Mouse (Mus musculus): ENCODE results near the gene Dnaaf3. TPM values are rescaled to one million over a fixed set of nuclear protein-coding genes. Genes with fewer than 3 reads are reported as not detected.

The Dnaaf3 gene
- polyA plus RNA-seq, 1 experiment from 2014 or later: 2.3 TPM

DNA sequence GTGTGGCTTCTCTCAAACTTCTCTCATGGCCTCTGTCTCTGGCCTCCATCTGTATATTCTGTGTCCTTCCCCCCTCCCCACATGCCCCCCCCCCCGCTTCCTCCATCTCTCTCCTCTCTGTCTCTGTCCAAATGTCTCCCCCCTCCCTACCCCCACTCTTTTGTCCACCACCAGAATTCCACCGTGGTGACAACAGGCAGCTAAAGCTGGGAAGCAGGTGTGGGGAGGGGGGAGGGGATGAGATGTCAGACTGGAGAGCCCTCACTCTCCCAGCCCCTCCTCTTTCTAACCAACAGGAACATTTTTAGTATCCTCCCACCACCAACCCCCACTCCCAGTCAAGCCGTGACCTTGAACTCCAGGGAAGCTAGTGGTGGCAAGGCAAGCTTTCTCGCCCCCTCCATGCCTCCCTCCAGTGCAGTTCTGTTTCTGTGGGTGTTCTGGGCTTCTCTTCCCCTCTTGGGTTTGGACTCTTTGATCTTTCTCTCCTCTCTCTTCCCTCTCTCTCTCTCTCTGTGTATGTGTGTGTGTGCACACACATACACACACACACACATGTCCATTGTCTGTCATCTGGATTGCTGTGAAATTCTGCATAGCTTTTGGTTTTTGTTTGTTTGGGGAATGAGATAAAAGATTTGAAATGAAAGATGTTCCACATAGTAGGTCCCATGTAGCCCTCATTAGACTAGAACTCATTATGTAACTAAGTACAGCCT, 15.8 kb downstream of the Dnaaf3 start, which contains the start of gene Tnnt1:
Gene Tnnt1, minus strand, starts transcription at position 51 of the 719 bp plus-strand sequence.
- WGBS: 26% methylated on average over 4 of the region's 4 CpGs
- Histone ChIP-seq H3K4me2 (no peak within 1 kb of the TSS), H3K4me3 (no peak within 1 kb of the TSS), H3K27me3 (replicated peaks) (peaks cover 7% of the 10 kb centered on the region; the same call in 1 of the 2 replicates), H3K9me3 (no peaks in the 10 kb centered on the region), H3K4me1 (peaks cover 6% of the 10 kb centered on the region; the same call in 1 of the 2 replicates), H3K9ac (no peak within 1 kb of the TSS), H3K27ac (no peak within 1 kb of the TSS), H3K36me3 (replicated peaks) (no peaks in the 10 kb centered on the region)
- ATAC-seq (replicated peaks): no peak

- H3K9me3 ChIP-seq: no peaks in the 10 kb centered on the region
- 0 out of 2 replicates have a peak, but pooled peaks cover 4% of the 10 kb centered on the region for H3K27me3 ChIP-seq (replicated peaks)
- H3K4me2 ChIP-seq: no peak overlapping the region
- H3K27ac ChIP-seq: no peak overlapping the region
- H3K9ac ChIP-seq: no peak overlapping the region
- no peaks in the 10 kb centered on the region for H3K36me3 ChIP-seq (replicated peaks)
- ATAC-seq (replicated peaks): no peak
- WGBS: 68% methylated on average over 6 of the region's 6 CpGs
- no peak overlapping the region for H3K4me3 ChIP-seq
- H3K4me1 ChIP-seq: 0 out of 2 replicates have a peak, but pooled peaks cover 4% of the 10 kb centered on the region
Observed at GRCm38 (mm10) chr7:4515853-4516252, 16.4 kb downstream of the Dnaaf3 start.

DNA sequence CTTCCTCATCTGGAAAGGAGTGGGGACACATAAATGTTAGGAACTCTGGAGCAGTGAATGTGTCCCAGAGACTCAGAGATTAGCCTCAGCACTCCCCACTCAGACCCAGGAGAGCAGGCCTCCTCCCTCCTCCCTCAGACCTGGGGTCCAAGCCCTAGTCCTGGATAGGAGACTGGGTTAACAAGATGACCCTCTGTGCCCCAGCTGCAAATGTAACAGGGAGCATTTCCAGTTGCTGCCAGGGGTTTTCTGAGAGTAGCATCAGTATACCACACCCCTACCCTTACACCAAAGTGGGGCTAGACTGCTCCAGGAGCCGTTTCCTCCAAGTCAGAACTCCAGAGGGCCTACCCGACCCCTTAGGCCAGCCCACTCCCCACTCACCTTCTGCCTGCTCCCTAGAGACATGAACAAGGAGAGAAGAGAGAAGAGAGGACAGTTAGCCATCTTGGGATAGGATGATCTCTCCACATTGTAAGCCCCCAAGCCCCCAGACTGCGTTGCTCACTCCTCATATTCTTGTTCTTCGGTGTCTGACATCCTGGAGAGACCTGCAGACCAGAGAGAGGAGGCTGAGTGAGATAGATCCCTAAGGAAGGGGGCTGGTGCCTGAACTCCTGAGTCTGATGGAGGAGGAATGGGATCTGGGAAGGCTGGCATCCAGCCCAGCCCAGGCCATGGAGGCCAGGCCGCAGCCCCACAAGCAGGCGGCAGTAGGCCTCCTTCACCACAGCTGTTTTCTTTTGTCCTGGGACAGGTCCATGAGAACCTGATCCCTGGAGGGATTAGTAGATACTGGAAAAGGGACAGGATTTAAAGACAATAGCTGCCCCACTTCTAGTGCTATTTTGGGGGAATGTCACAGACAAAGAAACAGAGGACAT, 18.2 kb downstream of the Dnaaf3 start:
- H3K4me3 ChIP-seq: no peak overlapping the region
- WGBS: 46% methylated on average over 6 of the region's 6 CpGs
- H3K36me3 ChIP-seq (replicated peaks): no peaks in the 10 kb centered on the region
- H3K9ac ChIP-seq: no peak overlapping the region
- no peaks in the 10 kb centered on the region for H3K27me3 ChIP-seq (replicated peaks)
- H3K4me2 ChIP-seq: no peak overlapping the region
- H3K9me3 ChIP-seq: no peaks in the 10 kb centered on the region
- 0 out of 2 replicates have a peak, but pooled peaks cover 4% of the 10 kb centered on the region for H3K4me1 ChIP-seq
- no peak overlapping the region for H3K27ac ChIP-seq
- no peak for ATAC-seq (replicated peaks)

DNA sequence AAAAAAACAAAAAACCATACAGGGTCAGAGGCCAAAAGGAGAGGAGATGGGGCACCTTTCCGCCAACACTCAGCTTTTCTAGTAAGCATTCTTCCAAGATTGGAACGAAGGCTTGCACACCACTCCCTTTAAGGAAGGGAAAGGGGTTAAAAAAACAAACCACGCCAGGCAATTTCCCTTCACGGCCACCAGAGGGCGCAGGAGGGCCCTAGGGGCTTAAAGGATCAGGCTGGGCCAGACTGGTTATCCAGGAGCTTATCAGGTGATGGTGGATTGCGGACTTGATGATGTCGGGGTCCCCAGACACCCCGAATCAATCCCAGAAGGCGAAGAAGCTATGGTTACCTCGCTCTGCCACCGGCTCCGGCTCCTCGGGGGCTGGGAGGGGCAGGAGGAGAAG, 19.0 kb downstream of the Dnaaf3 start:
- Histone ChIP-seq H3K9ac (no peak overlapping the region), H3K4me1 (0 out of 2 replicates have a peak, but pooled peaks cover 4% of the 10 kb centered on the region), H3K4me2 (no peak overlapping the region), H3K27ac (no peak overlapping the region), H3K36me3 (replicated peaks) (no peaks in the 10 kb centered on the region), H3K4me3 (no peak overlapping the region), H3K27me3 (replicated peaks) (no peaks in the 10 kb centered on the region), H3K9me3 (no peaks in the 10 kb centered on the region)
- no peak for ATAC-seq (replicated peaks)
- 28% methylated on average over 13 of the region's 13 CpGs for WGBS

DNA sequence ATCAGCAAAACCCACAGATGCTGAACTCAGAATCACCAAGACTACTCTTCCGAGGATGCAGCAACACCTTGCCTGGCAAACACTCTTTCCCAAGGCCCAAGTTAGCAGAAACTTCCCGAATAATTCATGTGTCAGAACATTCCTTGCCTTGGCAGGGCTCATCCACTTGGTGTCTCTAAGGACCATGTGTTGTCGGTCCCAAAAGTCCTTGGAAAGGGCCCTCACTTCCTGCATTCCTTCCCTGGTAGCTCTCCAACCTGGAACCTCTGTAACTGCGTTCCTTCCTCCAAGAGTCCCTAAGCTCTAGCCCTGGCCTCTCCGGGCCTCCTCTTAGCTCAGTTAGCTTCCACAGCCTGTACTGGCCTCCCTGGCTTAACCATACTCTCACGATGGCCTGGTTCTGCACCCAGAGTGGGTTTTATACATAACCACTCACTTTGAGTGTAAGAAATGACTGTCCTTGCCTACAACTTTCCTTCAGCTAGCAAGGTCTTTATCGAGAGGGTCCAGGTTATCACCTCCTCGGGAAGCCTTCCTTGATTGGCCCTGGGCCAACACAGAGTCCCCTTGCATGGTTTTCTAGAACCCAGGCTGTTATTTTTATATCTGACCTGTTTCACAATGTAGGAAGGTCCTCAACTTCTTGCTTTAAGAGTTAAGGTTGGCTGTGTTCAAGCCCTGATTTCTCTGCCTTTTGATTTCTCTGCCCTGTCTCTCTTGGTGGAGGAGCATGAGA, 20.6 kb downstream of the Dnaaf3 start:
- no peak for ATAC-seq (replicated peaks)
- WGBS: 83% methylated on average over 8 of the region's 8 CpGs

GRCm38 (mm10) chr7:4509863-4510608, 22.2 kb downstream of the Dnaaf3 start:
- H3K4me3 ChIP-seq: no peak overlapping the region
- no peaks in the 10 kb centered on the region for H3K36me3 ChIP-seq (replicated peaks)
- H3K27me3 ChIP-seq (replicated peaks): no peaks in the 10 kb centered on the region
- H3K9ac ChIP-seq: no peak overlapping the region
- ATAC-seq (replicated peaks): peak; percentile 56
- WGBS: 12% methylated on average over 24 of the region's 24 CpGs
- H3K27ac ChIP-seq: 0 out of 2 replicates have a peak overlapping the region, but pooled peaks have one; percentile 11
- no peak overlapping the region for H3K4me2 ChIP-seq
- no peaks in the 10 kb centered on the region for H3K4me1 ChIP-seq
- no peaks in the 10 kb centered on the region for H3K9me3 ChIP-seq

More for the DNA sequence above, 20.6 kb downstream of the Dnaaf3 start:
- no peak overlapping the region for H3K27ac ChIP-seq
- no peaks in the 10 kb centered on the region for H3K27me3 ChIP-seq (replicated peaks)
- no peak overlapping the region for H3K4me3 ChIP-seq
- no peaks in the 10 kb centered on the region for H3K9me3 ChIP-seq
- no peak overlapping the region for H3K4me2 ChIP-seq
- H3K4me1 ChIP-seq: 0 out of 2 replicates have a peak, but pooled peaks cover 4% of the 10 kb centered on the region
- H3K36me3 ChIP-seq (replicated peaks): no peaks in the 10 kb centered on the region
- H3K9ac ChIP-seq: no peak overlapping the region

GRCm38 (mm10) chr7:4508739-4509116, 23.5 kb downstream of the Dnaaf3 start:
- no peak for ATAC-seq (replicated peaks)
- H3K36me3 ChIP-seq (replicated peaks): no peaks in the 10 kb centered on the region
- 92% methylated on average over 8 of the region's 8 CpGs for WGBS
- H3K27ac ChIP-seq: no peak overlapping the region
- H3K4me2 ChIP-seq: no peak overlapping the region
- H3K4me3 ChIP-seq: no peak overlapping the region
- no peaks in the 10 kb centered on the region for H3K9me3 ChIP-seq
- H3K4me1 ChIP-seq: no peaks in the 10 kb centered on the region
- no peak overlapping the region for H3K9ac ChIP-seq
- no peaks in the 10 kb centered on the region for H3K27me3 ChIP-seq (replicated peaks)

DNA sequence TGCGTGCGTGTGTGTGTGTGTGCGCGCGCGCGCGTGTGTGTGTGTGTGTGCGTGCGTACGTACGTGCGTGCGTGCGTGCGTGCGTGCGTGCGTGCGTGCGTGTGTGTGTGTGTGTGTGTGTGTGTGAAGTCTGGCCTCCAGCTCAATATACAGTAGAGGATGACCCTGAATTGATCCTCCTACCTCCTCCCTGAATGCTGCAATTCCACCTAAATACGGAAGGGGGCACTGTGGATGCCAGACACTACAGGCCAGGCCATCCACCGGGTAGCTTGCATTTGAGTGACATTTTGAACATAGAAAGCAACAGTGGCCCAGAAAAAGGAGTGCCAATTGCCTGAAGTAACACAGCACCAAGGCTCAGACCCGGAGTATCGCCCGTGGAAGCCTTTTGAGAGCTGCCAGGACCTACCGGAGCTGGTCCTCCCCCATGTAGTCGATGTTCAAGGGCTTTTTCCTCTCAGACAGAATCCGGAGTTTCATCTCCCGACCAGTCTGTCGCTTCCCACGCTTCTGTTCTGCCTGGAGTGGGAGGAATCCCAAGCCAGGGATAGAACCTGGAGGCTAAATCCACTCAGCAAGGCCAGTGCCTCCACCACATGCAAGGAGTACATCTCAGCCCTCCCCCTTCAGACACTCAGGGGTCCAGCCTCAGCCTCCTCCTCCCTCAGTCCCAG, 24.1 kb downstream of the Dnaaf3 start:
- H3K4me2 ChIP-seq: no peak overlapping the region
- H3K27ac ChIP-seq: no peak overlapping the region
- no peaks in the 10 kb centered on the region for H3K36me3 ChIP-seq (replicated peaks)
- H3K4me1 ChIP-seq: no peaks in the 10 kb centered on the region
- no peaks in the 10 kb centered on the region for H3K9me3 ChIP-seq
- no peak for ATAC-seq (replicated peaks)
- WGBS: 67% methylated on average over 31 of the region's 32 CpGs
- H3K9ac ChIP-seq: no peak overlapping the region
- no peaks in the 10 kb centered on the region for H3K27me3 ChIP-seq (replicated peaks)
- no peak overlapping the region for H3K4me3 ChIP-seq

- H3K27me3 ChIP-seq (replicated peaks): no peaks in the 10 kb centered on the region
- H3K36me3 ChIP-seq (replicated peaks): no peaks in the 10 kb centered on the region
- no peak overlapping the region for H3K4me3 ChIP-seq
- H3K4me1 ChIP-seq: peaks cover 4% of the 10 kb centered on the region
- 33% methylated on average over 1 of the region's 4 CpGs for WGBS
- no peak for ATAC-seq (replicated peaks)
- H3K9ac ChIP-seq: no peak overlapping the region
- no peak overlapping the region for H3K27ac ChIP-seq
- H3K9me3 ChIP-seq: no peaks in the 10 kb centered on the region
- no peak overlapping the region for H3K4me2 ChIP-seq
Observed at GRCm38 (mm10) chr7:4507220-4507619, 25.0 kb downstream of the Dnaaf3 start.

GRCm38 (mm10) chr7:4504646-4505435, 27.4 kb downstream of the Dnaaf3 start:
- H3K27me3 ChIP-seq (replicated peaks): no peaks in the 10 kb centered on the region
- no peaks in the 10 kb centered on the region for H3K36me3 ChIP-seq (replicated peaks)
- WGBS: 58% methylated on average over 11 of the region's 11 CpGs
- no peak overlapping the region for H3K4me3 ChIP-seq
- H3K9me3 ChIP-seq: no peaks in the 10 kb centered on the region
- no peak overlapping the region for H3K4me2 ChIP-seq
- H3K9ac ChIP-seq: no peak overlapping the region
- peaks cover 17% of the 10 kb centered on the region for H3K4me1 ChIP-seq
- H3K27ac ChIP-seq: no peak overlapping the region
- no peak for ATAC-seq (replicated peaks)
